Mouse (Mus musculus) monocyte, adult 2 months (primary cell): Measurements from ENCODE around the gene Pde2a.

Experiments
- DNase-seq, 2 experiments: peaks; one replicate each; pipeline ENCODE4 v3.0.0; 2022; ENCODE audit warnings: low spot score in 2 of 2, low read depth in 1 of 2

The Pde2a gene

GRCm38 (mm10) chr7:101401510-101401909 lies 20.0 kb upstream of the Pde2a start:
- no peak for DNase-seq

GRCm38 (mm10) chr7:101403831-101404230 lies 17.7 kb upstream of the Pde2a start:
- DNase-seq, result no peak

- no peak for DNase-seq
Measured at GRCm38 (mm10) chr7:101410267-101410936, 11.1 kb upstream of the Pde2a start, which contains the start of gene Gm45837. Gene Gm45837, plus strand, starts transcription at chr7:101410886.

- DNase-seq, result peak; percentile 56 to 80
Measured at GRCm38 (mm10) chr7:101412796-101413195, 8.7 kb upstream of the Pde2a start.

- DNase-seq, result no peak
Measured at GRCm38 (mm10) chr7:101414209-101414608, 7.3 kb upstream of the Pde2a start.

- DNase-seq, result no peak
Measured at GRCm38 (mm10) chr7:101414661-101415511, 6.6 kb upstream of the Pde2a start.

- no peak for DNase-seq
Measured at GRCm38 (mm10) chr7:101415512-101416100, 5.9 kb upstream of the Pde2a start.

GRCm38 (mm10) chr7:101416391-101416790 lies 5.1 kb upstream of the Pde2a start:
- no peak for DNase-seq

- no peak for DNase-seq
Measured at GRCm38 (mm10) chr7:101419013-101419770, 2.3 kb upstream of the Pde2a start.

GRCm38 (mm10) chr7:101422069-101422468 lies 578 bp downstream of the Pde2a start:
- DNase-seq, result no peak

GRCm38 (mm10) chr7:101422646-101423045 lies 1.2 kb downstream of the Pde2a start:
- DNase-seq, result no peak

GRCm38 (mm10) chr7:101423970-101424369 lies 2.5 kb downstream of the Pde2a start:
- DNase-seq, result no peak

GRCm38 (mm10) chr7:101426692-101427091 lies 5.2 kb downstream of the Pde2a start:
- no peak for DNase-seq

GRCm38 (mm10) chr7:101427736-101428135 lies 6.2 kb downstream of the Pde2a start:
- DNase-seq, result peak in 1 of 2 experiments; percentile 33

GRCm38 (mm10) chr7:101435038-101435437 lies 13.5 kb downstream of the Pde2a start:
- DNase-seq, result no peak

- DNase-seq, result no peak
Measured at GRCm38 (mm10) chr7:101437876-101438275, 16.4 kb downstream of the Pde2a start.

- no peak for DNase-seq
Measured at GRCm38 (mm10) chr7:101443093-101443492, 21.6 kb downstream of the Pde2a start.

- DNase-seq, result no peak
Measured at GRCm38 (mm10) chr7:101444211-101444610, 22.7 kb downstream of the Pde2a start.

GRCm38 (mm10) chr7:101449855-101450254 lies 28.4 kb downstream of the Pde2a start:
- DNase-seq, result no peak

GRCm38 (mm10) chr7:101450422-101451401 lies 29.2 kb downstream of the Pde2a start:
- peak; percentile 67 to 87 for DNase-seq
